Mouse (Mus musculus) right cerebral cortex, postnatal 14 days (tissue): ENCODE measurements around the gene Ifnl3.
"Not testable (repeated sequence)": the region's sequence is repeated elsewhere in the genome, so short reads cannot be mapped to it uniquely, and the experiment has no call there.

Experiments
- DNase-seq: peaks from one replicate; pipeline ENCODE4 v3.0.0; 2022

The Ifnl3 gene

DNA sequence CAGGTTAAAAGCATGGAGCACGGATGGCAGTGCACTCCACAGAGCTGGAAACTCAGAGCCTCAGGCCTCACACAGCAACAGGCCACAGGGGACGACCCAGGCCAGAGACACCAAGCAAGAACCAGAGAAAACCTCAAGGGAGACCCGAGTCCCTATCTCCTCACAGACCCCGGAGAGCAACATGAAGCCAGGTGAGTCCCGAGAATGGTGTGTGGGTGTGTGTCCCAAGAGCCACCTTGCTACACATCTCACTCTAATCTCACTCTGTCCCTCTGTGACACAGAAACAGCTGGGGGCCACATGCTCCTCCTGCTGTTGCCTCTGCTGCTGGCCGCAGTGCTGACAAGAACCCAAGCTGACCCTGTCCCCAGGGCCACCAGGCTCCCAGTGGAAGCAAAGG is at the start of gene Ifnl3:
TSS of gene Ifnl3 (plus strand) at position 301 of the 400 bp plus-strand sequence.
- not testable (repeated sequence) for DNase-seq

- DNase-seq: no peak
Measured at GRCm38 (mm10) chr7:28476191-28476590, 46.4 kb upstream of the Ifnl3 start.

DNA sequence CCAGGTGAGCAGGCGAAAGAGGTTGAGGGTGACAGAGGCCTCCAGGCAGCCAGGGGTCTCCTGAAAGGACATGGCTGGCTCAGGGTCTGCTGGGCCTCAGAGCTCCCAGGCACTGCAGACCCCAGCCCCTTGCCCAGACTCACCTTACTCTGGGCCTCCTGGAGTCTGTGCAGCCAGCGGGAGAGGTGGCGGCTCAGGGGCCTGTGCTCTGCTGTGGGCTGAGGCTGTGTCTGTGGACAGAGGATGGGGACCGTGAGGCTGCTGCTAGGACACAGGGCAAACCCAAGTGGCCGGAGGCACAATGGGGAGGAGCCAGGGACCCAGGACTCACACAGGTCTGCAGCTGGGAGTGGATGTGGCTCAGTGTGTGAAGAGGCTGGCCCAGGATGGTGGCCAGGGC is 45.3 kb upstream of the Ifnl3 start:
- no peak for DNase-seq

GRCm38 (mm10) chr7:28478854-28479253 is 43.8 kb upstream of the Ifnl3 start:
- DNase-seq: no peak

DNA sequence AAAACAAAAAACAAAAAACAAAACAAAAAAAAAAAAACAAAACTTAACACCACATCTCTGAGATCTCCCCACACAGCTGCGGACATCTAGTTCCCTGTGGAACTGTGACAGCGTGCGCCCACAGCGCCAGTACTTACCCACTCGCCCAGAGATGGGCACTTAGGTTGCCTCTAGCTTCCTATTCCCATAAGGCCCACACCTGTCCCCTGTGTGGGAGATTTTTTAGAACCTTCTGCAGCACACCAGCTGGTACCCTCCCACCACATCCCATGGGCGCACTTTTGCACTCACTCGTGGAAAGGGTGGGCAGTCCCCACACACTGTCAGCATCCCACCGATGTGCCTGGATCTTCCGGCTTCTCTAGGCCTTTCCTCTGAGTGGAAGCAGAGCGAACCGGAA is 39.8 kb upstream of the Ifnl3 start:
- no peak for DNase-seq

- no peak for DNase-seq
Measured at GRCm38 (mm10) chr7:28484192-28484591, 38.4 kb upstream of the Ifnl3 start.

GRCm38 (mm10) chr7:28488030-28488491 is 34.6 kb upstream of the Ifnl3 start:
- DNase-seq: peak; percentile 28

DNA sequence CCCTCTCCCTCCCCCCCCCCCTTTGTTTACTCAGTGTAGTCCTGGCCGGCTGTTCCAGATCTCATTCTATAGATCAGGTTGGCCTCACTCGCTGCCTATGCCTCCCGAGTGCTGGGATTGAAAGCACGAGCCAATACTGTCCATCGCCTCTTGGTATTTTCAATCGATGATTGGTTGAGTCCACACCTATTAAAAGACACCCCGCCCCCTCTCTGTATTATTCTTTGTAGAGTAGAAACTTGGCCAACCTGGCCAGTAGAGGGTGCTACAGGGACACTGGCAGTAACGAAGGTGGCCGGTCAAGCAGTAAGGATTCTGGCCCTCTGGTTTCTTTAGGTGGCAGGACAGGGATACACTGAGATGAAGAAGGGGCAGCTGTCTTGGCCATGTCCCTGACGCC is 32.2 kb upstream of the Ifnl3 start:
- DNase-seq: peak; percentile 19

DNA sequence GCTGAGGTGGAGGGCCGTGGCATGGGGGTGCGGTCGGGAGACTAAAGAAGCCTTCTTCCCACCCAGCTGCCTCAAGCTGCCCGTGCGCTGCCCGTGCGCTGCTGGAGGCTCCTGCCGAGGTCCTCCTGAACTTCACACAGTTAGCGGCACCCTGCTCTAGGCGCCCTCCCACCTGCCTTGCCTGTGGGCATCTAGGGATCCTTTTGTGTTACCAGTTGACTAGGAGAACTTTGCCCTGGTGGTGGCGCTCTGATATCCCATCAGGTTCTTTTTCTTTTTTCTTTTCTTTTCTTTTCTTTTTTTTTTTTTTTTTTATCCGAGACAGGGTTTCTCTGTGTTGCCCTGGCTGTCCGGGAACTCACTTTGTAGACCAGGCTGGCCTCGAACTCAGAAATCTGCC is 31.7 kb upstream of the Ifnl3 start:
- DNase-seq: no peak

DNA sequence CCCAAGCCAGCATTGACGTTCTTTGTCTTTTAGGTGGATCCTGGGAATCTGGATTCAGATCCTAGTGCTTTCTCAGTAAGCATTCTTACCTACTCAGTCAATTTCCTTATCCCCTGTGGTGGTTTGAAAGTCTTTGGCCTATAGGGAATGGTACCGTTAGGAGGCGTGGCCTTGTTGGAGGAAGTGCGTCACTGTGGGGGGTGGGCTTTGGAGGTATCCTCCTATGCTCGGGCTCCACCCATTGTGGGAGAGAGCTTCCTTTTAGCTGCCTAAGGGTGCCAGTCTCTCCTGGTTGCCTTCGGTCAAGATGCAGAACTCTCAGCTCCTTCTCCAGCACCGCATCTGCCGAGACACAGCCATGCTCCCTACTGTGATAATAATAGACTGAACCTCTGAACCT is 30.3 kb upstream of the Ifnl3 start:
- no peak for DNase-seq

DNA sequence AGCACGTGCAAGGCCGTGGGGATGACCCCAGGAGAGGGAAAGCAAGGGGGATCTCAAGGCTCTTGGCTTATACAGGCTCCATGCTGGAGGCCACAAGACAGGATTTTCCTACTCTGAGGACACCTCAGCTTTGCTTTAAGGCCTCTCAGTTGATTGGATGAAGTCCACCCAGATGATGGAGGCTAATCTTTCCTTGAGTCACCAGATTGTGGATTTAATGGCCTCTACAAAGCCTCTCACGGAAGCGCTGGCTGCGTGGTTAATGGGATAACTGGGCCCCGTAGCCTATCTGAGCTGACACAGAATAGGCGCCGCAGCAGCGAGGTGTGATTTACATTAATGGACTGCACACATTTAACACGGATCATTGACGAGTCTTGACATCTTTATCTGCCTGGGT is 27.2 kb upstream of the Ifnl3 start:
- DNase-seq: no peak

DNA sequence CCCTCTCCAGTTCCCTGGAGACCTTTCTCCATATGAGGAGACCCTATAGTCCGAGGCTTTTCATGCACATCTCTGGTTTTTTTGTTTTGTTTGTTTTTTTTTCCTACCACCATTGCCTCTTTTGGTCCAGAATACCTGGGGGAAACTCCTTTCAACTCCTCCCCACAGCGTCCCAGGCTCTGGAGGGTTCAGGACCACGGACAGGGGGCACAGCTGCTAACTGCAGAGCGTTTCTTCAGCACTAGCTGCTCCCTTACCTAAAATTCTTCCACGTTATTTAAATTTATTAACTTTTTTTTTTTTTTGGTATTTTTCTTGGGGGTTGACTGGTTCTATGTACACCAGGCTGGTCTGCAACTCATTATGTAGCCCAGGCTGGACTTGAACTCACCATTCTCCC is 17.1 kb upstream of the Ifnl3 start:
- no peak for DNase-seq

DNA sequence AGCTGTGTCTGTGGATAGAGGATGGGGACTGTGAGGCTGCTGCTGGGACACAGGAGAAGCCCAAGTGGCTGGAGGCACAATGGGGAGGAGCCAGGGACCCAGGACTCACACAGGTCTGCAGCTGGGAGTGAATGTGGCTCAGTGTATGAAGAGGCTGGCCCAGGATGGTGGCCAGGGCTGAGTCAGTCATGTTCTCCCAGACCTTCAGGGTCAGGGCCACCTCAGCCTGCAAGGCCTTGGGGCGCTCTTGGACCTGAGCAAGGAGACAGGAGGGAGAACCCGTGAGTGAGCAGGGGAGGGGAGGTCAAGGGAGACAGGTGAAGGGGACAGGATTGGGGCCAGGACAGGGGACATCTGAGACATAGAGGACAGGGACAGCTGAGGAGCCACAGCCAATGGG is 13.5 kb upstream of the Ifnl3 start:
- DNase-seq: not testable (repeated sequence)

GRCm38 (mm10) chr7:28510405-28510974 is 12.1 kb upstream of the Ifnl3 start, which contains the start of gene Ifnl2:
Ifnl2 (minus strand) TSS chr7:28510455.
- DNase-seq: not testable (repeated sequence)

- no peak for DNase-seq
Measured at GRCm38 (mm10) chr7:28511441-28511840, 11.2 kb upstream of the Ifnl3 start.

DNA sequence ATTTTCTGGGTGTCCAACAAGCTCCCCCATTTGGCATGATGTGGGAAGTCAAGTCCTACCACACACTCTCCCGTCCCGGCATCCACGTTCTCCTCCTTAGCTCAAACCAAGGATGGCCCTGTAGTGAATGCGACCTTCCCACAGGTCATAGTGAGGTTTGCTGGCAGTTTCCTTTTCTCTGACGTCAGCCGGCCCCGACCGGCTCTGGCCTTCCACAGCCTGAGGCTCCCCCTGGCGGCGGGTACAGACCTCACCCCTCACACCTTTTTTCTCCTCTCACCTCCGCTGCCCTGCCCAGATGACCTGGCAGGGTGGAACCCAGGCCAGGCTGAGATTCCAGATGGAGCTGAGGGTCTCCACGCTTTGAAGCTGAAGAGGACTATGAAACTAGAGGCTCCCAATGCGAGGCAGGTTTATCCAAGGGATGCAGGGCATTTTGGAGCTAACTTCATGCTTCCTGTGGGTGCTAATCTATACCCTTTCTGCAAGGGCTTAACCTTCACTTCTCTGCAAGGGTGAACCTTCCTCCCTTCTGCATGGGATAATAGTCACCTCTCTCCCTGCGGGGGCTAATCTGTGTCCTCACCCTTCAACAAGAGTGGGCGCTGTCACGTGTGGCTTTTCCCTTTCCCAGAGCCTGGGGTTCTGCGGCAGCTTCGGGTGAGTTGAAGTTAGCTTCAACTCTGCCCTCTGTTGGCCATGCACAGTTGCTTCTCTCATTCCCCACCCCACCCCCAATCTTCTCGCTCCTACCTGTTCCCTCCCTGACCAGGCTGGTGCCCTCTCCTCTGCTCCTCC is 5.5 kb downstream of the Ifnl3 start:
- peak; percentile 66 for DNase-seq

GRCm38 (mm10) chr7:28532005-28532404 is 9.4 kb downstream of the Ifnl3 start:
- no peak for DNase-seq

GRCm38 (mm10) chr7:28538886-28539285 is 16.2 kb downstream of the Ifnl3 start:
- DNase-seq: not testable (repeated sequence)

- no peak for DNase-seq
Measured at GRCm38 (mm10) chr7:28540526-28540925, 17.9 kb downstream of the Ifnl3 start, which contains the start of gene Sycn. Sycn (plus strand) TSS chr7:28540885.

GRCm38 (mm10) chr7:28544051-28544601 is 21.5 kb downstream of the Ifnl3 start:
- DNase-seq: no peak

GRCm38 (mm10) chr7:28545048-28545890 is 22.6 kb downstream of the Ifnl3 start:
- DNase-seq: no peak

DNA sequence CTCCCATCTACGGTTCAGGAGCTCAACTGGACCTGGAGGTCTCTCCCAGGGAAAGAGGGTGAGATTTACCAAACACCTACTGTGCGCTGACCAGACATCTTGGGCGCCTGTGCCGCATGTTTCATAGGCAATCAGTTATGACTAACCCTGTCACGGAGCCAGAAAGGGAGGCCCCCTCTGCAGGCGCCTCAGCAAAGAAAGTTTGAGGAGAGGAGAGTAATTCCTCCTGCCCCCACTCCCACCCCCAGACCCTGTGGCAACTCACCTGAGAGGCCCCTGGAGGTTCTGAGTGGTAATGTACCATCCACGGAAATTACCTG is 23.2 kb downstream of the Ifnl3 start:
- no peak for DNase-seq

GRCm38 (mm10) chr7:28546649-28547048 is 24.0 kb downstream of the Ifnl3 start:
- DNase-seq: no peak
